Mouse (Mus musculus): ENCODE results near the gene Usp12.

Gene Usp12

DNA sequence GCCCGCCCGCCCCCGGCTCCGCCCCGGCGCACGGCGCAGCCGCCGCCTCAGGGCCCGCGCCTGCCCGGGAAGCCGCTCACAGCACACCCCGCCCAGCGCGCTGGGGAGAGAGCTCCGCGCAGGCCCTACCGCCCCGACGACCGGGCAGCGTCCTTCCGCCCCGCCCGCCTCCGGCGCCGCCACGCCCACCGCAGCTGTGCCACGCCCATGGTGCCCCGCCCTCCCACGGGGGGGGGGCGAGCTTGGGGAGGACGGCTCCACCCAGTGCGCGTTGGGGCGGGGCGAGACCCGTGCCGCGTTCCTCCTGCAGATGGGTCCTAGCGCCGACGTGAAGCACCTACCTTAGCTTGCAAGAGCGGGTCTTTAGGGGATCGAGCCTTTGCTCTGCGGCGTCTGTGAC lies at the start of gene Usp12:
Gene Usp12 (minus strand): TSS at position 154 of the 400 bp plus-strand sequence.
- peak; percentile 97 for DNase-seq (ENCODE audit: low read depth, low spot score)

DNA sequence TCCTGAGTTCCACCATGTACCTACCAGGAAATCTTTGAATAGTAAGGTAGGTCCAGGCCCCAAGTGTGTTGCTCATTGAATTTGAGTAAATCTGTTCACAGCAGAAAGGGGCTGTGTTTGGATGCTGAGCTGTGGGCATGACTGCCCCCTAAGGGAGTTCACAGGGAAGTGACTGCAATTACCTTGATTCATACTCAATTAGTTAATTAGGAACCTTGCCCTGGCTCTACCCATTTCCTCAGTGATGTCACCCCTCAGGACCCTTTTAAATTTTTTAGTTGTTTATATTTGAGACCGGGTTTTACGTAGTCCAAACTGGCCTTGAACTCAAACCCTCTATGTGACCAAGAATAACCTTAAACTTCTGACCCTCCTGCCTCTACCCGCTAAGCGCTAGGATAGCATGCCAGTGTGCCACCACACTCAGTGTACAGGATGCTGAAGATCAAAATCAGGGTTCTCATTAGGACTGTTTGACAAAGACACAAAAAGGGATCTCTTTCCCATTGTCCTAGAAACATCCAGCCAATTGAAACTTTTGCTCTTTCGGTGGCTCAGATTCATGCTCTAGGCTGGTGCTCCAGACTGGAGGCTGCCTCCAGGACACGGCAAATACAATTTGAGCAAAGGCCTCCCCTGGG lies 49.6 kb upstream of the Usp12 start:
- no peak for DNase-seq (ENCODE audit: low read depth, low spot score)

DNA sequence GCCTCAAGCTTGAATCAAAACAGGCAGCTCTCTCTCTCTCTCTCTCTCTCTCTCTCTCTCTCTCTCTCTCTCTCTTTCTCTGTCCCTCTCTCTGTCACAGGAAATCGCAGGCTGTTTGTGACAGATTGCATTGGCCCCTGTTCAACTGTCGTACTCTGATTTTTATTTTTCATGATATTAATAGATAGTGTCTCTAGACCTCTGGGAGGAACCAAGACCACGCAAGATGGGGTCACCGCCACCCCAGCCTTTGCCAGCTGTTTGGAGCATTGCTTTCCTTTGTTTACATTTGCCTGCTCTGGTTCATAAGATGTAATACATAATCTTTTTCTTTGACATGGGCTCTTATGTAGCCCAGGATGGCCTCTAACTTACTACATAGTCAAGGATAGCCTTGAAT lies 47.2 kb upstream of the Usp12 start:
- no peak for DNase-seq (ENCODE audit: low read depth, low spot score)

DNA sequence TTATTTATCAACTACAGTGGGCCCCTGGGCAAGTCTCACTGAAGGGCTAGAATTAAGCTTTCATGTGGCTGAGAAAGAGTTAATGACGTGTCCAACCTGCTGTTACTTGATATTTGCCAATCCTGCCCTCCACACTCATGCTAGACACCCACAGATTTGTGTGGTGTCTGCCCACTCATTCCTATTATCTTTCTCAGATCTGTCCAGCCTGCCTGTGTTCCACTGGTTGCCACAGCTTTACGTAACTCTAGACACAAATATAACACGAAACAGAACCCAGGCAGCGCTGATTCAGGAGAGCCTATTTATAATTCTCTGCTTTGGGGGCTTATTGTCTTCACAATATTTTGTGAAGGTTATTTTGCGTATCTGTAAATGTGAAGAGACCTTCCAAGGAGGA lies 46.5 kb upstream of the Usp12 start:
- DNase-seq (ENCODE audit: low read depth, low spot score): no peak

DNA sequence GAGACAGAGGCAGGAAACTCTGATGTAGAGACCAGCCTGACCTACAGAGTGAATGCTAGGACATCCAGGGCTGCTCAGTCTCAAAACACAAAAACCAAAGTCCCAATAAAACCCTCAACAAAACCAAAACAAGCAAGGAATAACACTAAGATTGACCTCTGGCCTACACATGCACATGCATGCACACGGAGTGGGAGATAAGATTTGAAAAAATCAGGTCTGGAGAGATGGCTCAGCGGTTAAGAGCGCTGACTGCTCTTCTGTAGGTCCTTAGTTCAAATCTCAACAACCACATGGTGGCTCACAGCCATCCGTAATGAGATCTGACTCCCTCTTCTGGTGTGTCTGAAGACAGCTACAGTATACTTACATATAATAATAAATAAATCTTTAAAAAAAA lies 45.6 kb upstream of the Usp12 start:
- DNase-seq (ENCODE audit: low read depth, low spot score): no peak

DNA sequence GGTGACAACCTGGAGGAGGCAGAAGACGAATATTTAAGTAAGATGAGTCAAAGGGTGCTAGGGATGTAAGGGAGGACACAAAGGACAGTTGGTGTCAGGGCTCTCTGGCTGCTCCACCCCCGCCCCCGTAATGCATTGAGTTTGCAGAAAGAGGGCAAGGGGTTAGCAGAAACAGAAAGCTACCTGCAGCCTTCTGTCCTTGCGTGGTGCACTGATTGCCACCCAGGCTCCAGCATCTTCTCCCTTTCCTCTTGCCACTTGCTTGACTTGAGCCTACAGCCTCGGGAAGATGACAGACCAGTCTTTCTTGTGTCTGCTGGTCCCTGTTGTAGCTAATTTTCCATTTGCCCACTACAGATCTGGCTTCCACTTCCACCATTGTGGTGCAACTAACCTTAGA lies 45.0 kb upstream of the Usp12 start:
- no peak for DNase-seq (ENCODE audit: low read depth, low spot score)

DNA sequence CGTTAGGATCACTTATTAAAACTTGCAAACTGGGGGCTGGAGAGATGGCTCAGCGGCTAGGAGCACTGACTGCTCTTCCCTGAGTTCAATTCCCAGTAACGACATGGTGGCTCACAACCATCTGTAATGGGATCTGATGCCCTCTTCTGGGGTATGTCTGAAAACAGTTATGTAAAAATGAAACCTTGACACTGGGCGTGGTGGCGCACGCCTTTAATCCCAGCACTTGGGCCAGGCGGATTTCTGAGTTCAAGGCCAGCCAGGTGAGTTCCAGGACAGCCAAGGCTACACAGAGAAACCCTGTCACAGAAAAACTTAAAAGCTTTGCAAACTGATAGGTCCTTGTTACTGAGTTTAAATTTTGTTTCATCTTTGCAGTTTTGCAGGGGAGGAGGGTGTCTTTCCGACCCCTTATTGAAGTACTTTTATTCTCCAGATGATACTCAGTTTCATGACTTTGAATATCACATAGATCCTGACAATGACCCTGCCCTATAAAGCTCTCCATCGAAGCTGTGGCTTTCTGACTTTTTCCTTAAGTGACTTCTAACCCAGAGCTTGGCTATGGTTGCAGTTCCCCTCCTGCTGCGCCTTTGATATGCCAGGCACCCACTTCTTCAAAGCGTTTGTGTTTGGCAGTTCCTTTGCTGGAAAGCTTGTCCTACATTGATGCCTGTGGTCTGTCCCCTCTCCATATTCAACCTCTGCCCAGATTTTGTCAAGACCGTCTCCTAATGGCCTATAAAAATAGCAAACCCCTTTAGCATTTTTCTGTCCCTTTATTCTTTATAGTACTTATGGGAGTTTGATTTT lies 44.2 kb upstream of the Usp12 start:
- peak; percentile 25 for DNase-seq (ENCODE audit: low read depth, low spot score)

DNA sequence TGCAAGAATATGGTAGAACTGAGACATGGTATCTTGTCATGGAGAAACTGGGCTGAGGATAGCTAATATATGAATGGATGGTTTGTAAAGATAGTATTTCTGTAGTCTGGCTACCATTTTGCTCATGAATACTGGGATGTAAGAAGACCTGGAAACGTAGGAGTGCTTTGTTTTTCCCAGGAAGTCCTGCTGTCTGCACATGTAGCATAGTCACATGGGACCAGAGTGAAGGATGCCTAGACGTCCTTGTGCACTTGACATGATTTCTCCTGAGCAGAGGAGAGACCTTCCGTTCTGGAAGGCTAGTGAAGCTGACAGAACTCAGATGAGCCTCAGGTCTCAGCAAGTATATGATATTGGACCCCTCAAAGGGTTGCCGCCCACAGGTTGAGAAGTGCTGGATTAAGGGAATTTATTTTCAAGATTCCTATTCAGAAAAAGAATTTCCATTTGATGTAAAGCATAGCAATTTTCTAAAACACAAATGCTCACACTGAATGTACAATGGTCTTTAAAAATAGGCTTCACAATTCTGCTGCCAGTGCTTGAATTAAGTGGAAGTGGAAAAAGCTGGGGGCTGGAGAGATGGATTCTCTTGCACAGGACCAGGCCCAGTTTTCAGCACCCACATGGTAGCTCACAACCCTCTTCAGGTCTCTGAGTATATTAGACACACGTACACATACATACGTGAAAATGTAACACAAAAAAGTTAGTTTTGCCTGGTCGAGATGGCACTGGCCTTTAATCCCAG lies 43.3 kb upstream of the Usp12 start:
- peak; percentile 12 for DNase-seq (ENCODE audit: low read depth, low spot score)

DNA sequence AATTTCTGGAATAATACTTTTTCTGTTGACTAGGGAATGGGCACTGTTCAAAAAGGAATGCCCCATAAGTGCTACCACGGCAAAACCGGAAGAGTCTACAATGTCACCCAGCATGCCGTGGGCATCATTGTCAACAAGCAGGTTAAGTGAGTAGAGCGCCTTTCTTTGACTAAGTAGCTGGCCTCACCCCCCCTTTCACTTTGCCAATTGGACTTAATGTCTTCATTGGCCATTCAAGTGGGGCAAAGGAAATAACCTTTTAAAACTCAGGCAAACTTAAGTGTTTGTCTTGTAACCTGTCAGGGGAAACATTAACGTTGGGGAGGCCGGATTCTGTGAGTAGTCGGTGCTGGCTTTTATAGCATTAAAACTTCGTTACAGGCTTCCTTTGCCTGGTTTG lies 40.2 kb upstream of the Usp12 start:
- no peak for DNase-seq (ENCODE audit: low read depth, low spot score)

DNA sequence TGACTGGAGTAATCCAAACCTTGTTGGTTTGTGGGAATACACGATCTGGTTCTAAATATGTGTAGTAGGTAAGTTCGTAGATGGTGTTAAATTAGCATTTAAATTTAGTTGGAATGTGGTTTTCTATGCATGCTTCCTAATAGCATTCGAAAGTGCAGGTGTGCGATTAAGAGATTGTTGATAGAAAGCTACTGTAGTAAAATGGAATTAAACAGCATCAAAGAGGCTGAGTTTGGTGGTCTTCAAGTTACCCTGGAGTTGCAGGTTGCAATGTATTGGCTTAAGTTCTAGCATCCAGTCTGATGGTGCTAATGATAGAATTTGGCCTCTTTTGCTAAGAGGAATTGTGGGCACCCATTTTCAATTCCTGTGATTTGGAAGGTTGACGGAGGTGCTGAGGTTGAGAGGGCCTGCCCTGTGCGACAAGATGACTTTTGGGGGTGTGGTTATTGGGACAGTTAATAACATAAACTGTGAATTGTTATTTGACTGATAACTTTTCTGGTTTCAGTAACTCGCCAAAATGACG lies 38.9 kb upstream of the Usp12 start:
- DNase-seq (ENCODE audit: low read depth, low spot score): no peak

DNA sequence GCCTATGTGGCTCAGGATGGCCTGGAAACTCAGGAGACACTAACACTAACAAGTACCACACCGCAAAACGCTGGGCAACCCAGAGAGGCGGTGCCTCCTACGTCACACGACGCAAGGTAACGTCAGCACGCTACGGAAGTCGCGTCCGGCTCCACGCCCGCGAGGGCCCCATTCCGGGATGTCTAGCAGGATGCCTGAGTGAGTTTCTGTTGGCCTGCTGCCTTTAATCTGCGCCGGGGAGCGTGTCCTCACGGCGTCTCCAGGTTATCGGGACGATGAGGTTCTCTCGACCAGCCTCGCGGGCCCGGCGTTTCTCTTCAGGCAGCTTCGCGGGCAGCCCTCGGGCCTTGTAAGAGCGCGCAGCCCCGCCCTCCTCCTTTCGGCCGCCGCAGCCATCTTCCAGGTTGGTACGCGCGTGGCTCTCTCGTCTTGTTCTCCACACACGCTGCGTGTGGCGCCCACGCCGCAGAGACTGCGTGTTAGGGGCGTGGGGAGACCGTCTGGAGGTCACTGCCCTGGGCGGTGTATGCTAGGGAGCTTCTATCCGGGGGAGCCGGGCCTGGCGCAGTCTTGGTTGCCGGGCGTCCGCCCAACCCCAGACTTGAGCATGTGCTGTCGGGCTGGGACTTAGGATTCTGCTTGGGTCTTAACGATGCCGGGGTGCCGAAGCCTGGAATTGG lies 38.1 kb upstream of the Usp12 start, which contains the start of gene Rpl21:
Gene Rpl21 (plus strand): TSS at position 122 of the 680 bp plus-strand sequence.
- peak; percentile 97 for DNase-seq (ENCODE audit: low read depth, low spot score)

DNA sequence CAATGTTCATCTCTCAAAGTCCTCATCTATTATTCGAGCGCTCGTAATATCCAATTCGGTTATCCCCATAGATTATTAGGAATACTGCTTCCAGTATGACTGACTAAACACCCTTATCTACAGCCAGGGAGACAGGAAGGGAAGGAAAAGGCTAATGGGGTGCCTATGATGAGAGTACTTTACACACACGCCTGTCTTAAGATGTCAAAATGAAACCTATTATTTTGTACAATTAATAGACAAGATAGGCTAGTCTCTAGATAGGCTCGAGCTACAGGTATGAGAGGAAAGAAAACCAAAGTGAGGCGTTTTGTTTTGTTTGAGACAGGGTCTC lies 37.6 kb upstream of the Usp12 start:
- no peak for DNase-seq (ENCODE audit: low read depth, low spot score)

DNA sequence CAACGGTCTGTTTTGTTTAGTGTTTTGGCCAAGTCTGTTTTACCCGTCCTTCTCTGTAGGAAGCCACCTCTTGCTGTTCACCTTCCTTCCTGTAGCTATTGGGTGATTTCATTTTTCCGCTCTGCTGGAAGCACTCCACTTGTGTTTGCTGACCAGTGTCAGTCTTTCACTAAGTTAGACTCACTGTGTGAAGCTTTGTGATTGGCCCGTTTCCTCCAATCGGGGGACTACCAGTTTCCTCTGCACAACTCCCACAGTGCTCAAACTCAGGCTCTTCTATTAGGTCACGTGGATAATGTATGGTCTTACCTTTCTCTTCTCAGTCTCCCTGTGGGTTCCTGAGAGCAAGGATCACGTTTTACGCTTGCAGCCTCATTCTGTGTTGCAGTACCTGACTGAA lies 34.7 kb upstream of the Usp12 start:
- DNase-seq (ENCODE audit: low read depth, low spot score): no peak

DNA sequence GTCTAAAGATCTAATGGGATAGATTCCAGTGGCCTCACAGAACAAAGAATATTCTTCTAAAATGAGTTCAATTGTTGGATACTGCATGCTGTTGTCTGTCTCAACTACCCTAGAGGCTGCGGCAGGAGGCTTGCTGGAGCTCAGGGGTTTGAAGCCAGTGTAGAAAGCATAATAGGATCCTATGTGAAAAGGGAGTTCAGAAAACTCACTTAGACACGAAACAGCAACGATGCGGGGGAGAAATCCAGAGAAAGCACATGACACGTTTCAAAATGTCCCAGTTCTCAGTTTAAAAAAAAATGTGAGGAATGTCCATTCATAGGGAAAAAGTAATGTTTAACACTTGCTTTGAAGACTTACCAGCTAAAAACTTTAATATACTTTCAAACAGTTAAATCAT lies 28.2 kb upstream of the Usp12 start:
- DNase-seq (ENCODE audit: low read depth, low spot score): no peak

DNA sequence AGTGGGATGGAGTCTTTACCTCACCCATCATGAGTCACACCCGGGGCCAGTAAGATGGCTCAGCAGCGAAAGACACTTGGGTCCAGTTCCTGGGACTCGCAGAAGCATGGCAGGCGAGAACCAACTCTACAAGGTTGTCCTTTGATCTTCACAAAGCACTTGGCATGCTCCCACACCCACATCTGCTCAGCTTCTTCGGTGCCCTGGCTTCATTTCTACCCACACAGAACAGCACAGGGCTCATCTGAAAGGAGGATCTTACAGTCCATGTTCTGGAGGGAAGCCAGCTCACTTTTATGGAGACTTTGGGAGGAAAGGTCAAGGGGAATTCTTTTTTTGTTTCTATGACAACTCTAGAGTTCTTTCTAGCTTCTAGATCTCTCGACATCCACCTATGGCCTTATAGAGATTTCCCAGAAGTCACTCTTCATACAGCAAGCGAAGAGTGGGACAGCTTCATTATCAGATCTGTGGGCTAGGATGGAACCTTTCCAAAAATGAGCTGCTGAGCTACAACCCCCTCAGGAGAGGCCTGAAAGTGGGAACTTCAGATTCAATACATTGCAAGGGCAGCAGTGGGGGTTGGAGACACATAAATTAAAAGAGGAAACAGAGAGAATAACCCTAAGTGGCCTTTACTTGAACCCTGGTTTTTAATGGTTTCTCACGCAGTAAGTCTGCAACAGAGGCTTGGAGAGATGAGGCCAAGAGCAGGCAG lies 24.3 kb upstream of the Usp12 start:
- DNase-seq (ENCODE audit: low read depth, low spot score): no peak

DNA sequence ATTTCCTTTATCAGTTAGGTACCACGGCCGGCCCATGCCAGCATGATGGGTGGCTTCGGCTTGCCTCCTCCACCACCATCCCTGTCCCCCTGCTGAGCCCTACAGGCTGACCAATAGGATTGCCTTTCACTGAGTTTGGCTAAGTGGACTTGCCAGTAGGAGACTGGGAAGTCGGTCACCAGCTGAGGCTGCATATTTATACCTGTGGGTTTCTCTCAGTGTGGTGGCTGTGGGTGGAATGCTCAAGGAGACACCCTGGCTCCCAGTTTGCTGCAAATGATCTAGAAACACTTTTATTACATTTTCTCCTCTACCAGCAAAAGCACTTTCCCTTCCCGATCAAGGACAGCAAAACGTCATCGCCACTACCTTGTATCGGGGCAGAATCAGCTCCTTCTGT lies 22.8 kb upstream of the Usp12 start:
- DNase-seq (ENCODE audit: low read depth, low spot score): no peak

DNA sequence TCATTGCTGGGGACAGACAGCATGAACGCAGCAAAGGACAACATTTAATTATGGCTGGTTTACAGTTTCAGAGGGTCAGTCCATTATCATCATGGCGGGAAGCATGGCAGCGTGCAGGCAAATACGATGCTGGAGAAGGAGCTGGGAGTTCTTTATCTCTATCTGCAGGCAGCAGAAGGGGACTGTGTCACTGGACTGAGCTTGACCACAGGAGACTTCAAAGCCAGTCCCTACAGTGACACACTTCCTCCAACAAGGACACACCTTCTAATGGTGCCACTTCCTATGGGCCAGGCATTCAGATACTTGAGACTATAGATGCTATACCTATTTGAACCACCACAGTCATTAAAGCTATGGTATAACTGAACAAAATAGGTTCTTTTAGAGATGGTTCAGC lies 20.6 kb upstream of the Usp12 start:
- DNase-seq (ENCODE audit: low read depth, low spot score): no peak

DNA sequence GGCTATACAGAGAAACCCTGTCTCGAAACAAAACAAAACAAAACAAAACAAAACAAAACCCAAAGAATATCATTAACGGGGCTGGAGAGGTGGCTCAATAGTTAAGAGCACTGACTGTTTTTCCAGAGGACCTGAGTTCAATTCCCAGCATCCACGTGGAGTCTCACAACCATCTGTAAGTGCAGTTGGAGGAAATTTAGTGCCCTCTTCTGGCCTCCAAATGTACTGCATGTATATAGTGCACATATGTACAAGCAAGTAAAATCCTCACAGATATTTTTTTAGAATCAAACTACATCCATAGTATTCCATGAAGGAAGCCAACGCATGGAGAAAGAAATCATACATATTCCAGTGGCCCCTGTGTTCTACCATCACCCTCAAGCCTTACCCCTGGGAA lies 18.6 kb upstream of the Usp12 start:
- DNase-seq (ENCODE audit: low read depth, low spot score): no peak

DNA sequence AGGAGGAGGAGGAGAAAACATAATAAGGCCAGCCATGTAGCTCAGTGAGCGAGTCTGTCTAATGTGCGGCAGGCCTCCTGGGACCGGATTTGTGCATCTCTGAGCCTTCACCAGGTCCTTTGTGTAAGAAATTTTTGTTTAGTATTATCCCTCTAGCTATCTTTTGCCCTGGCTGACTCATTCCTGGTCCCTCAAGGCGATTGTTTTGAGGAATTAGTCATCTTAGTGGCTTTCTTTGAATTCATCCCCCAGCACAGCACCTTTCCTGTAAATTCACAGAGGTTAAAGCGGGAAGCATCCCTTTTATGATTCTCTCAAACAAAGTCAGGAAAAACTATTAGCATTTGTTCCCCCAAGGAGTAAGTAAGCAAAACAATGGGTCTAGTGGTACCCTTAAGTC lies 18.1 kb upstream of the Usp12 start:
- no peak for DNase-seq (ENCODE audit: low read depth, low spot score)

DNA sequence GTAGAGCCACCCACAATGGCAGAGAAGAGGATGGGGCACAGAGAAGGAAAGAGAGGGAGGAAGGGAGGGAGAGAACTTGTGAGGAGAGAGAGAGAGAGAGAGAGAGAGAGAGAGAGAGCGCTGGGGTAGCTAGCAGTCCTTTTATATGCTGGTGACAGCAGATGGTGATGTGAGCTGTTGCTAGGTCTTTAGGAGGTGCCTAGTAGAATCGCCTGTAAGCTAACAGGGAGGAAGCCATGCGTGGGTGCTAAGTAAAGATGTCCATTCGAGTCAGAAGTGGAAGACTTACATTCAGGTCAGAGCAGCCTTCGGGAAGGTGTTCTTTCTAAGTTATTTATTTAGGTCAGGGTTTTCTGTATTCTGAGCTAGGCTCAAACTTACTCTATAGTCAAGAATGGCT lies 15.1 kb upstream of the Usp12 start:
- DNase-seq (ENCODE audit: low read depth, low spot score): no peak

DNA sequence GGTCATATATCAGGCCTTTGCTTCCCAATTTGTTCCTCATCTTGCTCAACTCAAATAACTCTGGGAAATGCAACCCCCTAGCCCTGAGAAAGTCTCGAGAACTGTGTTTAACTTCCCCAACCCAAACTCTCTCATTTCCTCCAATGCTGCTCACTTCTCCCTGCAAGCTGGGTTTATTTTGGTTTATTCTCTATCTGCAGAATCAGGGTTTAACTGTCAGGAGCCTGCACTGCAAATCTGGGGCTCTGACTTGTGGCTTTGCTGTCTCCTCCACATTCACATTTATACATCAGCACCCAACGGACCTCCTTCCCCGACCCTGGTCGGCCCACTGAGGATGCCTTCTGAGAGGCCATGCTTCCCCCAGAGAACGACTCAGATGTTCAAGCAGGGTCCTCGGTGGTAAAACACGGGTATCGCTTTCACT lies 11.2 kb upstream of the Usp12 start:
- peak; percentile 72 for DNase-seq (ENCODE audit: low read depth, low spot score)

Measured in A20 (cell line).